Mouse (Mus musculus): Measurements from ENCODE around the gene Nxn.

The Nxn gene

GRCm38 (mm10) chr11:76326672-76327071 lies 72.3 kb downstream of the Nxn start:
- DNase-seq, result peak in 1 of 2 experiments; percentile 53

- no peak for DNase-seq
Observed at GRCm38 (mm10) chr11:76326051-76326450, 72.9 kb downstream of the Nxn start.

DNA sequence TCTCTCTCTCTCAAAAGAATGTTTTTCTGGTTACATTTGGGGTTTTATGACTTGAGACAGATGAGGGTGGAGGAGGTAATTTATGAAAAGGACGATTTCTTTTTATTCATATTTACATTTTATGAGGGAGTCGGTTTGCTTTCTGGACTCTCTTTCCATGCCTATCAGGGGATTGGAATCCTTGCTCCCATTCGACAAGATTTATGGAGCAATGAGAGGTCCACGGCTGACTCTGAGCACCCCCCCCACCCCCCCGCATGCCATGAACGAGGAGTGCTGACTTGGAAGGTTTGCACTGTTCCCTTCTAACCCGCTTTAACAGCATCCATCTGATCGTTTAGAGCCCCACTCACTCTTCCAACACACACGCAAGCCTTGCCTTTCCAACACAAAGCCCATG lies 74.1 kb downstream of the Nxn start:
- no peak for DNase-seq

DNA sequence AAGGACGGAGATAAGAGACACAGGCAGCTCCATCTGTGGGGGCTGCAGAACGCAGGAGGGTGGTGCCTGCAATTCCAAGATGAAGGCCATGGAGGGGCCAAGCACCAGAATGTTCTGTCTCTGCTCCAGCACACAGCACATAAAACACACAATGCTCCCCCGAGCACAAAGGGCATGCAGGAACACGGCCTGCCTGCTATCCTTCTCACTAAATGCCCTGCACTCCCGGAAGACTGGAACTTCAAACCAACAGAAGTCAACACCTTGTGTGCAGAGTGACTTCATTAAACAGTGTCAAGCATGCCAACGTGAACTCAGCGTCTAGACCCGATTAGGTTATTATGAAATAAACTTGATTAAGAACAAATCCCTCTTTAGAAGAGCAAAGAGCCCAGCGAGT lies 74.7 kb downstream of the Nxn start:
- no peak for DNase-seq

- peak; percentile 39 to 54 for DNase-seq
Observed at GRCm38 (mm10) chr11:76322939-76323338, 76.0 kb downstream of the Nxn start.

- no peak for DNase-seq
Observed at GRCm38 (mm10) chr11:76322081-76322480, 76.9 kb downstream of the Nxn start.

DNA sequence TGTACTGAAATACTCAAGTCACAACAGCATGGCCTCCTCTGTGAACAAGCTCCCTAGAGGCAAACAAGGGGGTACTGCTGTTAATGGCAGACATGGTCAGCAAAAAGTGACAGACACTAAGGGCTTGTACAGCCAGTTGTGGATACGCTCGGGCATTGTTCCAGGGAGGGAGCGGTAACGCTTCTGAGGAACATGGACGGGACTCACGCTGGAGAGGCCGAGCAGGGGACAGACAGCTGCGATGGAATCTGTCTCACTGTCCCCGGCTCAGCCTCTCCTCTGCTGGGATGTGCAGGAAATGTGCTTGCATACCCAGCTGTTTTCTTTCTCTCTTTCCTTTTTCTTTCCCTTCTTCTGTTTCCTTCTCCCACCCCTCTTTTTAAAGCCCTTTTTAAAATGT lies 78.5 kb downstream of the Nxn start:
- no peak for DNase-seq

DNA sequence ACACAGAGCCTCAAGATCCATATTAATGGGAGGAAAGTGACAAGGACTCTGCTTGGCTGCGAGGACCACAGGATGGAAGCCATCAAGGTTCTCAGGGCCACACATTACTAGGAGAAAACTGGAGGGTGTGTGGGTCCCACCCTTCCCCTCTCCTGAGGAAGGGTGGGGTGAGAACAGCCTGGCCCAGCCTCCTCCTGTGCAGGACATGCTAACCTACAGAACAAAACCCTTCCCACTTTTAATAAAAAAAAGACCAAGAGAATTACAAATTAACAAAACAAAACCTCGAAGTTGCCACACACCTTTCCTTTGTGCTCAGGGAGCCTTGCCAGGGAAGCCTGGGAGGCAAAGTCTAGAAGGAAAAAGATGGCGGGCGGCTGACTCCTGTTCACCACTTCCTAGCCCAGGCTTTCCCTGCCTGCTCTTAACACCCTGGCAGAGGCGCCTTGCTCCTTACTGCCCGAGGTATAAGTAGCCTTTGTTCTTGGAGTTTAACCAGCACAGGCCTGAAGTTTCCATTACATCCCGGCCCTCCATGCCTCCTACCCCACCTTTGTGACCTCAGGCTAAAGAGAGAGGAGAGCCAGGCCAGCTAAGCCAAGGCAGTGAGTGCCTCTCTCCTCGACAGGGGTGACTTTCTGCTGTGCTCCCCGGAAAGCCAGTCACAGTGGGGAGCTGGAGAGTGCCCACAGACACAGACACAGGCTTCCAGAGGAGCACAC lies 79.1 kb downstream of the Nxn start:
- peak in 1 of 2 experiments; percentile 49 for DNase-seq

DNA sequence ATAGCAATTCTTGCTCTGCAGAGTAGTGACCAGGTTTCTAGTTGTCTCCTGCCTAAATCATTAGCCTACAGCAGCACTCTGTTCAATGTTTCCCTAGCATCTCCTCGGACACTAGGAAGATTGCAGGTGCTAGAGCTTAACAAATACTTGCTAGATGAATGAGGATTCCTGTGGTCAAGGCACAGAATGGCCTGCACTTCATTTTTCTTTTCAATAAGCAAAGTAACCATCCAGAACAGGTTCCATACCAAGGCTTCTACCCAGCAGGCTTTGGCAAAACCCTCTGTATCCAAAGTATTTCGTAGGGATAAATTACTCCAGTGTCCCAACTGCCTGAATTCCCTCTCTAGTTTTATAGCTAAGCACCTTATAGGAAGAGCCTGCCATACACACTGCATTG lies 81.0 kb downstream of the Nxn start:
- DNase-seq, result no peak

GRCm38 (mm10) chr11:76315785-76316444 lies 83.0 kb downstream of the Nxn start:
- DNase-seq, result no peak

DNA sequence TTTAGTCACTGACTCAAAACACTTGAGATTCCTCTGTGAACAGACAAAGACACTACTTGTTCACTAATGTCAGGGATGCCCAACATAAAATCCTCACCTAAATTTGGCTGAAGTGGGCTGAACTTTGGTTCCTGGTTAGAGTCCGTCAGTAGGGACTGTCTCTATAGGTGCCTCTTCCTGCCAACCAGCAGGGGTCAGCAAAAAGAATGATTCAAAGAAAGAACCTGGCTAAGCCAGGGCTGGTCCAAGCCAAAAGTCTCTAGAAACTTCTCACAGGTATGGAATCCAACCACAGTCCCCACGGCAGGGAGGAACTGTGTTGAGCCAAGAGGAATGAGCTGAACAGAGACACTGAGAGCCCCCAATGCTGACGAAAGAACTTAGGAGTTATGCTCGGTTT lies 84.2 kb downstream of the Nxn start:
- peak in 1 of 2 experiments; percentile 52 for DNase-seq

DNA sequence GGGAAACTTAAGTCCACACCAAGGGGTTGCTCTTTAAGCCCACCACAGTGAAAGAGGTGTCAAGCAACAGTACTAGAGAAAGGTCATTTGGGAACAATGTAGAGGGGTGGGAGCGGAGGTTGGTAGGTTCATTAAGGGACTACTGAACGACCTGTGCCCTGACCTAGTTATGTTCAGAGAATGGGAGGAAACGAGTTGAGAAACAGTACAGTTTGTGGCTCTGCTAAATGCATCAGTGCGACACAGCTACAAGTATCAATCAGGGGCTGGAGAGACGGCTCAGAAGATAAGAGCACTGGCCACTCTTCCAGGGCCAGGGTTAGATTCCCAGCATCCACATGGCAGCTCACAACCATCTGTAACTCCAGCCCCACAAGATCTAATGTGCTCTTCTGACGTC lies 84.8 kb downstream of the Nxn start:
- no peak for DNase-seq

GRCm38 (mm10) chr11:76312805-76313204 lies 86.1 kb downstream of the Nxn start:
- DNase-seq, result no peak

DNA sequence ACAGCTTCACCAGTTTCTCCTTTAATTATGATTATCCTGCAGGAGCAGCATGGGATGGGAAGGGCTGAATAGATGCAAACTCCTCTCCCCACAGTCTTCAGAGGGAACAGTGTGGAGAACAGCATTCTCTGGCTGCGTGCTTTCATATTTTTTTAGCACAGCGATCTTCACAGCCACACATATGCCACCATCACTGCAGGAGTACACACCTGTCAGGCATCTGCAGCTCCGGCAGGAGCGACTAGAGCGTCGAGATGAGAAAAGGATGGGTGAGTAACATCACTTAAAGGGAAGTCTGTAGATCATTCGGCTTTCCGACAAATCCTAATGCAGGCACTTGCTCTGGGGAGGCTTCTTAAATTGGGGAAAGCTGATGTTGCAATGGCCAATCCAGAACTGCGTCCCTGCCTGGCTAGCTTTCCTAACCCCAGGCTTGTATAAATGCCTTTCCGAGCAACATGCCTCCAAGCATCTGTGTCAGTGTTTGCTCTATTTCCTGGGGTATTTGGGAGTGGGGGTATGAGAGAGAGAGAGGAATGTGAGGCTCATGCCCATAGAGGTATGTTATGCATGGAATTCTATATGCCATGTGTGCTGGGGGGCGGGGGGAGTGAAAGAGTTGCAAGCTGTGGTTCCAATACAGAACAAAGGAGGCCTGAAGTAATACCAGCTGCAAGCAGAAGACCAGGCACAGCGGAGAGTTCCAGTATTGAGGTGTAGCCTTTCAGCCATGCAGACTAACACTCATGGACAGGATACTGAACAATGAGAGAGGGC lies 87.5 kb downstream of the Nxn start:
- DNase-seq, result no peak

DNA sequence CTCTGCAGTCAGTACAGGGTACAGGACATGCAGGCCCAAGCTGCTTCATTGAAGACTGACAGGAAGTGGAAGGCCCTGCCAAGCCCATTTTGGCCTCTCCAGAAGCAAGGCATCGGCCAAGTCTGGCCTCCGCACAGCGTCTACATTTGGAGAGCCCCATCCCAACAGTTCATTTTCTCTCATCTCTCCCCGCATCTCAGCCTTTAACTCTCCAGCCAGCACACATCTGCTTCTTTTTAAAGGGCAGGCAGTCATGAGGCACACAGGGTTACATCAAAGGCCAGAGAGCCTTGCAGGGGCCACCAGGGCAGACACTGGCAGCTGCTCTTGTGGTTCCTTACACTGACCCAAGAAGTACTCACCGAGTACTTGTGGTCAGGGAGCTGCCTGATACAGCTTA lies 89.1 kb downstream of the Nxn start:
- DNase-seq, result peak in 1 of 2 experiments; percentile 49

DNA sequence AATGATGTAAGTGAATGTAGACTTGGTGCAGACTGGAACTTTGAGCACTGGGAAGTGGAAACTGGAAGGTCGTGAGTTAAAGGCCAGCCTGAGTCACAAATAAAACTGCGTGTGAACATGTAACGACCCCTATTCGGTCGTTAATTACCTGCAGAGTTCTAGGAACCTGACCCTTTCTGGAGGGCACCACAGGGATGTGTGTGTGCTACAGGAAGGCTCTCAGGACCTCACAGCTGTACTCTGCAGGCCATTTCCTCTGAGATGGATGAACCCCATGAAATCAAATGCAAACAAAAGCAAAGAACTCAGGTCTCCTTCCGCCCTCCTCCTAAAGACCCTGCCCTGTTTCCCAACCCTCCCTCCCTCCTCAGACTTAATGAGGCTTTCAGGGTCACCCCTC lies 89.9 kb downstream of the Nxn start:
- DNase-seq, result no peak

DNA sequence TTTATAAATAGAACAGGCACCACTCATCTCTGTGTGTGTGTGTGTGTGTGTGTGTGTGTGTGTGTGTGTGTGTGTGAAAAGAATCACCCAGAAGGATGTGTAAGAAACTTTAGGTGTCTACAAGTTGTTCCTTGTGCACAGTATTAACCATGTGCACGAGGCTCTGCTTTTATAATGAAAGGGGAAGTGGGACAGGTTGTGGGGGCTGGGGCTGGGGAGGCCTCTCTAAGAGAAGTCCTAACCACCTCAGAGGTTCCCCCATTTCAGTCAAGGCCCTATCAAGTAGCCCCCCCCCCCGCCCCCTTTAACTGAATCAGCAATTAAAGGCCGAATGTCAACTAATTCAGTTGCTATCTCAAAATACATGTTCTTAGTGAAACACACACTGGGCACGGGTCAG lies 92.2 kb downstream of the Nxn start:
- no peak for DNase-seq

DNA sequence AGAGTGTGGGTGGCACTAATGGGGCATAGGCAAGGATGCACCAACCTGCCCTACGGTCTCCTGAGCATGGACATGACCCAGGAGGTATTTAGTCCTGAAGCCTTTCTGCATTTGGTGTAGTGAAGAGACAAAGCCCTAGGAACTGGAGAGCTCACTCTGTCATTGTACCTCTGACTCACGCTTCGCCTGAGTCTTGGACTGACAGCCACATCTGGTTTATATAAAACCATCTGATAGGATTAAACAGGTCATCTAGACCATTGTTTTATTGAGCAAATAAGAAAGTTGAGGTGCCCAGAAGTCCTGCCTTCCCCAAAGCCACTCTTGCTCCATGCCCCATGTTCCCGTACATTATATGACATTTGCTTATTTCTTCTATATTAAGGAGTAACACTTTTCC lies 93.4 kb downstream of the Nxn start:
- DNase-seq, result no peak

DNA sequence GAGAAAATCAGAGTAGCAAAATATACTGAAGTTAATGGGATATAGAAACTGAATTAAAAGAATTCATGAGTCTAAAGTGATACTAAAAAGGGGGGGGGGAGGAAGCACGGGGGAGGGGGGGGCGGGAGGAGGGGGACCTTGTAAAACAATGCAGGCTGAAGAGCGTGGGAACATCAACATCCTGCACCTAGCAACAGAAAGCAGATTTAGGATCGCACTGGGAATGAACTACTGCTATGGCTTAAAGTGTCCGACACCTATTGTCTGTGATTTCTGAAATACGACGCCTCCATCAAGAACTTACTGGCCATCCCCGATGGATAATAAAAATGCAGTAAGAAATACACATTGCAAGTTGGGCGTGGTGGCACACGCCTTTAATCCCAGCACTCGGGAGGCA lies 95.6 kb downstream of the Nxn start:
- DNase-seq, result no peak

- no peak for DNase-seq
Observed at GRCm38 (mm10) chr11:76300862-76301261, 98.1 kb downstream of the Nxn start.

GRCm38 (mm10) chr11:76298457-76299000 lies 100.4 kb downstream of the Nxn start:
- DNase-seq, result no peak

GRCm38 (mm10) chr11:76297252-76297651 lies 101.7 kb downstream of the Nxn start:
- no peak for DNase-seq

DNA sequence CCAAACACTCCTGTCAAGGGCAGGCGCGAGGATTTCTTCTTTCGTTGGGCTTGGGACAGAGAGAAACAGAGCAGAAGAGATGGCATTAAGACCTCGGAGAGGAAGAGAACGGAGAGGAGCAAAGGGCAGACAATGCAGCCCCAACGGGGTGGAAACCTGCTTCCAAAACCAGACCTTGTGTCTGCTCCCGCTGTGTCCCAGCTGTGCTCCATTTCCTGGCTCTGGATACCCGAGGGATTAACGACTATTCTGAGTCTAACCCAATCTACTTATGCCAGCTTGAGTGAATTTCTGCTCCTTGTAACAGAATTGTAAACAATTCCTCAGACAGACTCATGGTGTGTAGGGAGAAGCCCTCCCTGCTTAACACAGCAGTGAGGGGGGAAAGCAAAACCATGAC lies 104.1 kb downstream of the Nxn start:
- no peak for DNase-seq

- DNase-seq, result no peak
Observed at GRCm38 (mm10) chr11:76294078-76294477, 104.9 kb downstream of the Nxn start.

All from kidney, postnatal 25 days (tissue).